Mouse (Mus musculus): ENCODE data around the gene Ptprd.

DNA sequence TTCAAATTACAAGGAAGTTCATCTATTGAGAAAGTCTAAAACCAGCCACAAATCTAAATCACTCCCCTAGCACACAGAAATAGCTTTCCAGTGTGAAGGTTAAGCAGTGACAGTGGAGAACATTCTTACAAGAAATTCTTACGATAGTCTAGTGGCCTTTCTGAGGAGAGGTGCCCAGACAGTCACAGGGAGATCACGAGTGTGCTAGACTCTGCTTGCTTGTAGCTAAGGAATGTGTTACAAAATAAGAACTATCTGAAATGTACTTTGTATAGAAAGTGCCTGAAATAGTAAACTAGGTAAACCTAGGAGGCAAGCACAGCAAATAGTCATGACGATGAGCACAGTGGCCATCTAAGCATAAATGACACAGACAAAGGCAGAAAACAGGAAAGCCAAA lies 1054.2 kb downstream of the Ptprd start:
- TF ChIP-seq GATA1 (IDR thresholded peaks at IDR 0.05; ENCODE audit: borderline replicate concordance, low read length) (no peak), FLI1 (IDR thresholded peaks at IDR 0.05; ENCODE audit: low read length) (no peak)
